Mouse (Mus musculus) liver, embryonic 14.5 days (tissue): ENCODE measurements around the gene Mrgprh.

Source experiments
- CTCF ChIP-seq: IDR thresholded peaks from 2 replicates; pipeline ENCODE4 v1.5.1; 2016; ENCODE audit warnings: antibody characterized with exemption, low read depth, control low read depth
- EP300 ChIP-seq: IDR thresholded peaks from 2 replicates; pipeline ENCODE4 v1.6.1; 2016; ENCODE audit warnings: antibody characterized with exemption, low read depth

DNA sequence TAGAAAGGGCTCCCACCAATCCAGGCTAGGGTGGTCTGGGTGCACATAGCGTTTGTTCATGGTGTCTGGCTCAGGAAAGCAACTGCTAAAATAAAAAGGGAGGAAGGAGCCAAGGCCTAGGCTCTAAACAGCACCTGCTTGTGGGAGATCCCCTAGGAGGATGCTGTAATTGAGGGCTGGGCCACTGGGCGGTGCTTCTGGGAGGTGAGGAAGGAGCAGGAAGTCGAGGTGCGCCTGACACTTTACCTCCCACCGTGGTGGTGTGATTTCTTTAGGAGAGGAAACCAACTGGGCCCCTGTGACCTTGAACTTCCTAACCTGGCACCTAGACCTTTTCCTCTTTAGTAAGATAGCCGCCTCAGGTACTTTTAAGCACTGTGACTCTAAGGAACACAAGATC lies 10.8 kb downstream of the Mrgprh start:
- TF ChIP-seq CTCF = no peak
- no peak for TF ChIP-seq EP300
